Mouse (Mus musculus) kidney, adult 2 months (tissue): ENCODE results near the gene Tshz2. TPM values are rescaled to one million over a fixed set of nuclear protein-coding genes. Genes with fewer than 3 reads are reported as not detected.

Experiments used
- DNase-seq: peaks from one replicate; pipeline ENCODE4 v3.0.0; 2021
- H3K27ac ChIP-seq: fragments of 200-500 bp; 2 replicates; pipeline ENCODE4 v1.5.1; 2012; ENCODE audit warnings: low read depth, low read length, control low read depth, inconsistent platforms; ENCODE audit not compliant: insufficient read depth
- H3K27me3 ChIP-seq: fragments of 200-500 bp; replicated peaks from 2 replicates; pipeline ENCODE4 v1.6.1; 2012; ENCODE audit warnings: mild to moderate bottlenecking, moderate library complexity, low read length, inconsistent platforms; ENCODE audit not compliant: control insufficient read depth, insufficient read depth
- H3K36me3 ChIP-seq: fragments of 200-500 bp; 2 replicates; pipeline ENCODE4 v1.6.1; 2012; ENCODE audit warnings: mild to moderate bottlenecking, moderate library complexity, low read length, inconsistent platforms; ENCODE audit not compliant: control insufficient read depth, insufficient read depth
- H3K4me1 ChIP-seq: fragments of 200-500 bp; 2 replicates; pipeline ENCODE4 v1.6.1; 2011; ENCODE audit warnings: low read length; ENCODE audit not compliant: control insufficient read depth, insufficient read depth
- H3K4me3 ChIP-seq: fragments of 200-500 bp; 2 replicates; pipeline ENCODE4 v1.5.1; 2011; ENCODE audit warnings: mild to moderate bottlenecking, low read depth, low read length, control low read depth; ENCODE audit not compliant: insufficient read depth
- CTCF ChIP-seq: fragments of 200-500 bp; conservative IDR thresholded peaks from 2 replicates; pipeline ENCODE4 v1.5.1; 2011; ENCODE audit warnings: low read depth, mild to moderate bottlenecking, control low read depth, low read length, moderate library complexity, mixed read lengths; ENCODE audit not compliant: insufficient read depth, insufficient read length
- POLR2A ChIP-seq: fragments of 200-500 bp; IDR thresholded peaks from one replicate; pipeline ENCODE4 v1.6.1; 2011; ENCODE audit warnings: low read depth, low read length, control low read depth
- WGBS: fragments of 180-500 bp; shearing (Covaris S2); methylation state at CpG from one replicate; pipeline ENCODE4 v1.1.7; 2018; 5-methylcytosine and 5-hydroxymethylcytosine counted together
- polyA plus RNA-seq: library from polyadenylated mRNA; depleted of rRNA; stranded (reverse); fragments of >200 nt; gene quantifications from 2 replicates; pipeline ENCODE4 v1.2.3, GENCODE M21; 2012

The Tshz2 gene
- polyA plus RNA-seq, 1 experiment = 17.6 TPM

GRCm38 (mm10) chr2:169630070-169630469 lies 2.7 kb upstream of the Tshz2 start:
- Histone ChIP-seq H3K27me3 (no peaks in the 10 kb centered on the region), H3K27ac (no peak overlapping the region), H3K4me3 (no peak overlapping the region), H3K36me3 (no peaks in the 10 kb centered on the region), H3K4me1 (no peaks in the 10 kb centered on the region)
- TF ChIP-seq CTCF = no peak
- no peak for TF ChIP-seq POLR2A
- 51% methylated on average over 3 of the region's 3 CpGs for WGBS
- no peak for DNase-seq

- DNase-seq = peak; percentile 25
- under 1% methylated on average over 38 of the region's 38 CpGs for WGBS
- no peaks in the 10 kb centered on the region for H3K4me1 ChIP-seq
- no peaks in the 10 kb centered on the region for H3K36me3 ChIP-seq
- peak overlapping the region; percentile 65 for H3K4me3 ChIP-seq
- TF ChIP-seq CTCF (no peak), POLR2A (no peak)
- no peaks in the 10 kb centered on the region for H3K27me3 ChIP-seq
- peak overlapping the region; percentile 73 for H3K27ac ChIP-seq
Observed at GRCm38 (mm10) chr2:169633491-169634289, 877 bp downstream of the Tshz2 start.

- TF ChIP-seq CTCF (no peak), POLR2A (no peak)
- Histone ChIP-seq H3K4me3 (peak overlapping the region; percentile 65), H3K36me3 (no peaks in the 10 kb centered on the region), H3K4me1 (no peaks in the 10 kb centered on the region), H3K27me3 (no peaks in the 10 kb centered on the region), H3K27ac (peak overlapping the region; percentile 73)
- DNase-seq = peak; percentile 16
- 26% methylated on average over 17 of the region's 17 CpGs for WGBS
Observed at GRCm38 (mm10) chr2:169634619-169635382, 2.0 kb downstream of the Tshz2 start.

- DNase-seq = peak; percentile 19
- Histone ChIP-seq H3K36me3 (no peaks in the 10 kb centered on the region), H3K27ac (peak overlapping the region; percentile 47), H3K4me3 (peak overlapping the region; percentile 24; the same call in 1 of the 2 replicates), H3K27me3 (no peaks in the 10 kb centered on the region), H3K4me1 (no peaks in the 10 kb centered on the region)
- TF ChIP-seq CTCF (no peak), POLR2A (no peak)
- 30% methylated on average over 7 of the region's 7 CpGs for WGBS
Observed at GRCm38 (mm10) chr2:169635428-169635827, 2.6 kb downstream of the Tshz2 start.

GRCm38 (mm10) chr2:169636414-169636813 lies 3.6 kb downstream of the Tshz2 start:
- DNase-seq = peak; percentile 55
- Histone ChIP-seq H3K4me1 (no peaks in the 10 kb centered on the region), H3K27ac (peak overlapping the region; percentile 55), H3K36me3 (no peaks in the 10 kb centered on the region), H3K27me3 (no peaks in the 10 kb centered on the region), H3K4me3 (peak overlapping the region; percentile 24; the same call in 1 of the 2 replicates)
- WGBS = 11% methylated on average over 4 of the region's 4 CpGs
- no peak for TF ChIP-seq POLR2A
- TF ChIP-seq CTCF = no peak

GRCm38 (mm10) chr2:169641547-169641946 lies 8.7 kb downstream of the Tshz2 start:
- Histone ChIP-seq H3K27ac (no peak overlapping the region), H3K27me3 (no peaks in the 10 kb centered on the region; the same call in 1 of the 2 replicates), H3K4me1 (no peaks in the 10 kb centered on the region), H3K4me3 (no peak overlapping the region), H3K36me3 (no peaks in the 10 kb centered on the region)
- no peak for DNase-seq
- 54% methylated on average over 14 of the region's 14 CpGs for WGBS
- no peak for TF ChIP-seq CTCF
- TF ChIP-seq POLR2A = no peak

GRCm38 (mm10) chr2:169642420-169642819 lies 9.6 kb downstream of the Tshz2 start:
- Histone ChIP-seq H3K27me3 (no peaks in the 10 kb centered on the region; the same call in 1 of the 2 replicates), H3K36me3 (no peaks in the 10 kb centered on the region), H3K27ac (no peak overlapping the region), H3K4me1 (no peaks in the 10 kb centered on the region), H3K4me3 (no peak overlapping the region)
- TF ChIP-seq POLR2A = no peak
- no peak for TF ChIP-seq CTCF
- DNase-seq = no peak
- 84% methylated on average over 8 of the region's 8 CpGs for WGBS
